Mouse (Mus musculus) neural tube, embryonic 13.5 days (tissue): ENCODE measurements around the gene Cyp4f13. TPM values are rescaled to one million over a fixed set of nuclear protein-coding genes. Genes with fewer than 3 reads are reported as not detected.
A peak's percentile ranks its signal among the peaks of the same experiment; 100 is the strongest.

Experiments used
- ATAC-seq: fragments of 200-750 bp; cut with Nextera tagmentation; 2 replicates; pipeline ENCODE4 v1.8.0; 2017; ENCODE audit warnings: low read depth, mild to moderate bottlenecking, moderate TSS enrichment, moderate library complexity
- H3K27ac ChIP-seq: fragments of 300-500 bp; sonication (generic); replicated peaks from 2 replicates; pipeline ENCODE4 v1.5.1; 2015; ENCODE audit warnings: moderate library complexity, mild to moderate bottlenecking, inconsistent platforms
- H3K27me3 ChIP-seq: fragments of 300-500 bp; sonication (generic); 2 replicates; pipeline ENCODE4 v1.6.1; 2015; ENCODE audit warnings: mild to moderate bottlenecking, inconsistent platforms
- H3K36me3 ChIP-seq: fragments of 300-500 bp; sonication (generic); 2 replicates; pipeline ENCODE4 v1.6.1; 2015; ENCODE audit warnings: mild to moderate bottlenecking, inconsistent platforms
- H3K4me1 ChIP-seq: fragments of 300-500 bp; sonication (generic); replicated peaks from 2 replicates; pipeline ENCODE4 v1.6.1; 2015; ENCODE audit warnings: inconsistent platforms
- H3K4me2 ChIP-seq: fragments of 300-500 bp; sonication (generic); 2 replicates; pipeline ENCODE4 v1.6.1; 2015; ENCODE audit warnings: inconsistent platforms, mild to moderate bottlenecking, moderate library complexity
- H3K4me3 ChIP-seq: fragments of 300-500 bp; sonication (generic); 2 replicates; pipeline ENCODE4 v1.5.1; 2015; ENCODE audit warnings: mild to moderate bottlenecking, inconsistent platforms
- H3K9ac ChIP-seq: fragments of 300-500 bp; sonication (generic); 2 replicates; pipeline ENCODE4 v1.6.1; 2015; ENCODE audit warnings: moderate library complexity, mild to moderate bottlenecking, inconsistent platforms
- H3K9me3 ChIP-seq: fragments of 300-500 bp; sonication (generic); 2 replicates; pipeline ENCODE4 v1.6.1; 2016; ENCODE audit warnings: inconsistent platforms
- WGBS: fragments of 180-500 bp; shearing (Covaris S2); methylation state at CpG from one replicate; pipeline ENCODE4 v1.1.7; 2015; 5-methylcytosine and 5-hydroxymethylcytosine counted together
- polyA plus RNA-seq: library from polyadenylated mRNA; unstranded; fragments of >200 nt; fragmentation: Nextera tagmentation; extraction: Ambion mirVana; gene quantifications from 2 replicates; pipeline ENCODE4 v1.2.1, GENCODE M21; 2015

Cyp4f13 gene
- polyA plus RNA-seq, 1 experiment from 2014 or later, result 8.2 TPM

DNA sequence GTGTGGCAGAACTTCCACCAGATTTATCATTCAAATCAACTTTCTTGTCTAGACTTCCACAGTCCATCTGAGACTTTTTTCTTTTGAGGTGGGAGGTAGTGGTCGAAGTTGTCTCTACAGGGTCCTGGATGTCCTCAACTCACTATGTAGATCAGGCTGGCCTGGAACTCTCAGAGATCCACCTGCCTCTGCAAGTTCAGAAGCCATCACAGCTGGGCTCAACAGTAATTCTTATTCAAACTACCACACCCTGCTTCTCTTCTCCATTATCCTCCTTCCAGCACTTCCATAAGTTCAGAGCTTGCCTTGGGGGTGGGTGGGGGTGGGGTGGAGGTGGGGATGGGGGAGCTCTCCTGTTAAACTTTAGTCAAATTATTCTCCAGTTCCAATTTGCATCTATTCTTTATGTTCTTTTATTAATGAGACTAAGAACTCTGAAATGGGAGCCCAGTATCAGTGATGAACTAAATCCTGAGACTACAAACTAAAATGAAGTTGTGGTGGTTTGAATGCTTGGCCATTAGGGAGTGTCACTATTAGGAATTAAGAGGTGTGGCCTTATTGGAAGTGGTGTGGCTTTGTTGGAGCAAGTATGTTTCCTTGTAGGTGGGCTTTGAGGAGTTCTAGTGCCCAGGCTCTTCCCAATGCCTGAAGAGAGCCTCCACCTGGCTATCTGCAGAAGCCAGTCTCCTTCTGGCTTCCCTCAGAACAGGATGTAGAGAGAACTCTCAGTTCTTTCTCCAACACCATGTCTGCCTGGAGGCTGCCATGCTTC lies 45.3 kb downstream of the Cyp4f13 start:
- Histone ChIP-seq H3K4me3 (no peak overlapping the region), H3K4me2 (no peak overlapping the region), H3K36me3 (no peaks in the 10 kb centered on the region), H3K9ac (no peak overlapping the region), H3K9me3 (no peaks in the 10 kb centered on the region), H3K4me1 (no peaks in the 10 kb centered on the region), H3K27ac (no peak overlapping the region), H3K27me3 (0 out of 2 replicates have a peak, but pooled peaks cover 6% of the 10 kb centered on the region)
- whole genome bisulfite sequencing, result 67% methylated on average over 1 of the region's 1 CpGs
- ATAC-seq, result no peak

DNA sequence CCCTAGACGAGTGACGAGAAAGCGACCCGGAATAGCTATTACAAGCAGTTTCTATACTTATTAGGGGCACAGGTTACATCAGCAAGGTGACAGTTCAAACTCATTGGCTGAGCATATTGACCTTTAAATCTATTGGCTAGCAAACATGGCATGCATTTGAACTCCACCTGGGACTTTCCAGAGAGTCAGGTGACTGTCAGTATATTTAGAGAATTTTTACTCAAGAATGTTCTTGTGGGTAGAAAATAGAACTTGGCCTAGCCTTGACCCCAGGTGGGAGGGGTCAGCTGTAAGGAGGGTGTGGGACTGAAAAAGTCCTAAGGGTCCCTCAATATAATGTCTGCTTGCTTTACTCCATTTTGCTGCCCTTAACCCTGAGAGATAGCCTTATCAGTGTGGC lies 51.8 kb downstream of the Cyp4f13 start:
- H3K36me3 ChIP-seq, result no peaks in the 10 kb centered on the region
- H3K4me2 ChIP-seq, result no peak overlapping the region
- no peaks in the 10 kb centered on the region for H3K9me3 ChIP-seq
- H3K4me1 ChIP-seq, result peaks cover 9% of the 10 kb centered on the region
- no peak overlapping the region for H3K27ac ChIP-seq
- H3K27me3 ChIP-seq, result no peaks in the 10 kb centered on the region
- no peak overlapping the region for H3K9ac ChIP-seq
- no peak for ATAC-seq
- 92% methylated on average over 4 of the region's 4 CpGs for WGBS
- no peak overlapping the region for H3K4me3 ChIP-seq

DNA sequence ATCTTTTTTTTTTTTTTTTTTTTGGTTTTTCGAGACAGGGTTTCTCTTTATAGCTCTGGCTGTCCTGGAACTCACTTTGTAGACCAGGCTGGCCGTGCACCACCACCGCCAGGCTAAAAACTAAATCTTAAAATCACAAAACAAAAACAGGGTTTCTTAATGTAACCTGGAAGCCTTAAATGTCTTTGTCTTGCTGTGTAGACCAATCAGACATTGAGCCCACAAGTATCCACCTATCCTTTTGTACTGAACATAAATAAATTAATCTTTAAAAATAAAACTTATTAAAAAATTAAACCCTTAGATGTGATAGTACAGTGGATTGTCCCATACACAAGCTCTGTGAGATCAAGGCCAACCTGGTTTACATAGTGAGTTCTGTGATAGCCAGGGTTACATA lies 53.3 kb downstream of the Cyp4f13 start:
- no peak overlapping the region for H3K27ac ChIP-seq
- ATAC-seq, result no peak
- H3K9me3 ChIP-seq, result no peaks in the 10 kb centered on the region
- H3K27me3 ChIP-seq, result no peaks in the 10 kb centered on the region
- peaks cover 19% of the 10 kb centered on the region for H3K4me1 ChIP-seq
- 80% methylated on average over 3 of the region's 3 CpGs for WGBS
- H3K4me2 ChIP-seq, result no peak overlapping the region
- H3K36me3 ChIP-seq, result no peaks in the 10 kb centered on the region
- no peak overlapping the region for H3K9ac ChIP-seq
- H3K4me3 ChIP-seq, result no peak overlapping the region

DNA sequence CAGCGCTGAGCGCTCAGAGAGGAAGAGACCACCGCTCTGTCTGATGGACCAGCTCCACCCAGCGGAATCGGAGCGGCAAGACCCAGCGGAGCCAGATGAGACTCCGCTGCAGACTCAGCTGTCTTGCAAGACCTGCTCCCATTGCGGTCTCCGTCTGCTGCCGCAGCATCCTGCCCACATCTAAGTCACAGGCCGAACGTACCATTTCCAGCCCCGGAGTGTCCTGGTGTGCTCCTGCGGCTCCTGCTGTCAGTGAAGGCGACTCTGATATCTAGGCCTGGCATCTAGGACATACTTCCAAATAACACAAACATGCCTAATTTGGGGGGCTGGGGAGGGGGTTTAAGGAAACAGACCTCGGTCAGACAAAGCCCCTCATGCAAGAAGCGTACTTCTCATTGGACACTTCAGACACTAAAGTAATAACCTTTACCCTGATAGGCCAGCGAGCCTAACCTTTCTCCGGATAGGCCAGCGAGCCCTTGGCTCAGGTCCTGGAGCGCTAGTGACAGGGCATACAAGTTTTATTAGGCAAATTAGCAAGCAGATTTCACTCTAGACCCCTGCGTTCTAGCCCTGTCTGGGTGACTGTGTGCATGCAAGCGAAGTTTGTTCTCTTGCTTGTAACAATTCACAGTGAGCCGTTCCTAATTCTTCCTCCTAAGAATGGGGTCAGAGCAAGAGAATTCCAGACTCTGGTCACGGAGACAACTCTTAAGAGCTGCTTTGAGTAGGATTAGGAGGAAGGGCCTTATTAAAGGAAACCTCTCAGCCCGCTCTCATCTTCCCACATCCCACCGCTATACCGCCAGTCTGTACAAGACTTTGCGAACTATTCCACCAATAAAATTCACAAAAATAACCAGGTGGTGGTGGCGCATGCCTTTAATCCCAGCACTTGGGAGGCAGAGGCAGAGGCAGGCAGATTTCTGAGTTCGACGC lies 55.7 kb downstream of the Cyp4f13 start, which contains the start of gene Zfp870:
Gene Zfp870, minus strand, starts transcription at position 404 of the 942 bp plus-strand sequence.
- peak within 1 kb of the TSS; percentile 82 for H3K27ac ChIP-seq
- peaks cover 4% of the 10 kb centered on the region; the same call in 1 of the 2 replicates for H3K36me3 ChIP-seq
- peak; percentile 99 for ATAC-seq
- 13% methylated on average over 33 of the region's 33 CpGs for WGBS
- H3K9me3 ChIP-seq, result no peaks in the 10 kb centered on the region
- H3K4me2 ChIP-seq, result peak within 1 kb of the TSS; percentile 72
- peaks cover 19% of the 10 kb centered on the region for H3K4me1 ChIP-seq
- no peaks in the 10 kb centered on the region for H3K27me3 ChIP-seq
- H3K4me3 ChIP-seq, result peak within 1 kb of the TSS; percentile 74
- peak within 1 kb of the TSS; percentile 83 for H3K9ac ChIP-seq

DNA sequence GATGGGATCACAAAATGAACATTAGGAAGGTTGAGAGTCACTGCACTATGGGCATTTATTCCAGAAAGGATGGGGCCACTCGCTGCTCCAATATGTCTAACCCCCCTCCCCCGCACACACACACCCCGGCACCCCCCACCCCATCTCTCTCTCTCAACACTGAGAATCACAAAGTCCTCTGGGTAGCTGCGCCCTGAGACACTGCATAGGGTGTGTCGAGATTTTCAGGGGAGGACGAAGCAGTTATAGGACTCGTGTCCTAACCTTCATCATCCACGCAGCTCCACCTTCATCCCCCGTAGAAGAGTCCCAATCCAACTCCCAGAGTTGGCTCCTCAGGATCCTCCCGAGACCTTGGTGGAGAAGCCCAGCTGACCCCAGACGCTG lies 56.4 kb downstream of the Cyp4f13 start:
- Histone ChIP-seq H3K4me2 (peak overlapping the region; percentile 72), H3K36me3 (peaks cover 4% of the 10 kb centered on the region), H3K27me3 (no peaks in the 10 kb centered on the region), H3K4me1 (peaks cover 19% of the 10 kb centered on the region), H3K9ac (peak overlapping the region; percentile 83), H3K4me3 (peak overlapping the region; percentile 74), H3K9me3 (no peaks in the 10 kb centered on the region), H3K27ac (peak overlapping the region; percentile 82)
- WGBS, result 3% methylated on average over 11 of the region's 11 CpGs
- ATAC-seq, result peak; percentile 40; the same call in 1 of the 2 replicates

DNA sequence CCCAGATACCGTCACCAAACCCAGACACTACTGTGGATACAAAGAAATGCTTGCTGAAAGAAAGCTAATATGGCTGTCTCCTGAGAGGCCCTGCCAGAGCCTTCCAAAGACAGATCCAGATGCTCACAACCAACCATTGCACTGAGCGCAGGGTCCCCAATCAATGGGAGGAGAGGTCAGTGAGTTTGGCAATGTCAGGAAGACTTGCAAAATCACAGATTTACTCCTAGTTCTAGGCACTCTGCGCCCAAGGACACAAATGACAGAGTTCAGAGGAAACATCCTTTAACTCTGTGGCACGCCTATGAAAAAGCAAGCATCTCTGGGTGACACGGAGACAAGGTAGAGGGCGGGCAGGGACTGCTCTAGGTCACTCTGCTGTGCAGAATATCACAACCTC lies 57.6 kb downstream of the Cyp4f13 start:
- 95% methylated on average over 6 of the region's 6 CpGs for WGBS
- ATAC-seq, result no peak
- H3K4me2 ChIP-seq, result peak overlapping the region; percentile 72

DNA sequence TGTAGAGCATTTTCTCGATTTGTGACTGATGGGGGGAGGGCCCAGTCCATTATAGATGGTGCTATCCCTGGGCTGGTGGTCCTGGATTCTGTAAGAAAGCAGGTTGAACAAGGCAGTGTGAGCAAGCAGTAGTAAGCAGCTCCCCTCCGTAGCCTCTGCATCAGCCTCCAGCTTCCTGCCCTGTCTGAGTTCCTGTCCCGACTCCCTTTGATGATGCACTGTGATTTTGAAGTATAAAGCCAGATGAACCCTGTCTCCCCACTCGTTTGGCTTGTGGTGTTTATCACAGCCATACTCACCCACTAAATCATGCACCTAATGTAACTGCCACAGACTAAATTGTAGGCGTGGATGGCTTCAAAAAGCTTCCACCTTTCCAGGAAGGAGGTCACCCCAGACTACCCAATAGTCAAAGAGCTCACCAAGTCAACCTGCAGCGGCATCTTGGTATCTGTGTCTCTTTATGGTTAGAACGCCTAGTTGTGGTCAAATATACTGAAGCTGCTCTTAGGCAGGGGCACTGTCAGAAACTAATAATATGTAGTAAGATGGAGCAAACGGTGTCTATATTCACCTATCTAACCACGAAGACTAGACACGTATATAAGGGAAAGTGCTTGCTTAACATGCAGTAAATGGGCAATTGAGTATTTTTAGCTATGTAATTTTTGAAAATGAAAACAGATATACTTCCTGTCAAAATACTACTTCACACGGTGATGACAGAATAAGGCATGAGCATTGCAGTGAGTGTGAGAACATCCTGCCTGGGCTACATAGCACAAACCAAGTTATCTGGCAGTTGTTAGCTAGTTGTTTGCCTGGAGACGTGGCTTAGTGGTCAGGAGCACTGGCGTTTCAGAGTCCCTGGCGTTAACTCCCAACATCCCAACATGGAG lies 66.6 kb downstream of the Cyp4f13 start:
- Histone ChIP-seq H3K4me3 (no peak overlapping the region), H3K4me2 (no peak overlapping the region), H3K27me3 (0 out of 2 replicates have a peak, but pooled peaks cover 4% of the 10 kb centered on the region), H3K36me3 (peaks cover 70% of the 10 kb centered on the region), H3K9ac (no peak overlapping the region), H3K27ac (no peak overlapping the region), H3K4me1 (no peaks in the 10 kb centered on the region), H3K9me3 (no peaks in the 10 kb centered on the region)
- ATAC-seq, result no peak
- WGBS, result 92% methylated on average over 14 of the region's 14 CpGs

More for the DNA sequence above, 57.6 kb downstream of the Cyp4f13 start:
- Histone ChIP-seq H3K27ac (no peak overlapping the region), H3K36me3 (peaks cover 13% of the 10 kb centered on the region), H3K27me3 (no peaks in the 10 kb centered on the region), H3K9ac (no peak overlapping the region), H3K4me3 (no peak overlapping the region), H3K9me3 (no peaks in the 10 kb centered on the region), H3K4me1 (peaks cover 19% of the 10 kb centered on the region)

DNA sequence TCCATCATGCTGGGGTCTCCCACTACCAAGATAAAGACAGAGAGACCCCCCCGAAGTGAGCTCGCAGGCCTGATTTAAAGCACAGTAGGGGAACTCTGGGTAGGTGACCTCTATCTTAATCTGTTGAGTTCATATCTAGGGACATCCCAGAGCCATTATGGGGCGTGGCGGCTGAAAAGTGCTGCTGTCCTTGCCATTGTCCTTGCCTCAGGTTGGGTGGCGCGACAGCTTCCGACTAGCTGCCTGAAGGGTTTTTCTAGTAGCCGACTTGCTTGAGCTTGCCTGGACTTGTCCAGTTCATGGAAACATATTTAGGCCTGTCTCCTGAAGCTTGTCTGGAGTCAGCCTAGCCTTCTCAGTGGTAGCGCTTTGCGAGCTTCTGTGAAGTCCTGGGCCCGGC lies 68.4 kb downstream of the Cyp4f13 start:
- Histone ChIP-seq H3K4me2 (no peak overlapping the region), H3K4me3 (no peak overlapping the region), H3K27ac (no peak overlapping the region), H3K27me3 (0 out of 2 replicates have a peak, but pooled peaks cover 4% of the 10 kb centered on the region), H3K4me1 (no peaks in the 10 kb centered on the region), H3K9ac (no peak overlapping the region), H3K9me3 (no peaks in the 10 kb centered on the region), H3K36me3 (peaks cover 52% of the 10 kb centered on the region)
- ATAC-seq, result no peak
- 96% methylated on average over 11 of the region's 11 CpGs for WGBS

DNA sequence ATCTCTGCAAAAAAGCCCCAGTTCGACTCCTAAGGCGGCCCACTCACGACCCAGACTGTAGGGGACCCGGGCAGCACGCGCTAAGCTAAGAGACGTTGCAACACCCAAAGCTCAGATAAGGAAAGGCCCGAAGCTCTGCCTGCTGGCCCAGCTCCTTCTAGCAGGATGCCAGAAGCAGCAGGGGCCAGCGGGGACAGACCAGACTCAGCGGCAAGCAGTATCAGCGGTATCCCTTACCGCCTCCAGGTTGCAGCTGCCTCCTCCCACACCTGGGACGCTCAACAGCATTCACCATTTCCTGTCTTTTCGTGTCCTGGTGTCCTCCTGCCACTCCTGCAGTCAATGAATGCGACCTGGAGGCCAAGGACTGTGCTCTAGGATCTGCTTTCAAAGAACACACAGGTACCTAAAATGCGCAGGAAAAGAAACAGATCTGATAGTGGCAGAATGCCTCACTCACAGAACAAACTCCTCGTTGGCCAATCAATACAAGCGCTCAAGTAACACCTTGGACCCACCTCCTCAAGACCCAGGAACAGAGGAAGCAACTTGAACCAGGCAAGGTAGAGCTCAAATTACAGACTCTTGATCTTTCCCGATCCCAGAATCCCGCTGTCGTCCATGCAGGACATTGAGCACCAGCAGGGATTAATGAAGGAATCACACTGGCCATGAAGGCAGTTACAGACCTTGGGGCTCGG lies 69.6 kb downstream of the Cyp4f13 start:
- H3K36me3 ChIP-seq, result peaks cover 40% of the 10 kb centered on the region
- H3K27me3 ChIP-seq, result 0 out of 2 replicates have a peak, but pooled peaks cover 4% of the 10 kb centered on the region
- no peak overlapping the region for H3K9ac ChIP-seq
- ATAC-seq, result no peak
- no peaks in the 10 kb centered on the region for H3K4me1 ChIP-seq
- no peak overlapping the region for H3K4me2 ChIP-seq
- H3K27ac ChIP-seq, result no peak overlapping the region
- WGBS, result 12% methylated on average over 22 of the region's 22 CpGs
- H3K9me3 ChIP-seq, result no peaks in the 10 kb centered on the region
- no peak overlapping the region for H3K4me3 ChIP-seq
